Mouse (Mus musculus): ENCODE data around the gene Arpc1b. TPM values are rescaled to one million over a fixed set of nuclear protein-coding genes. Genes with fewer than 3 reads are reported as not detected.

The Arpc1b gene
- polyA plus RNA-seq (2012; rRNA removed; ENCODE audit: low replicate concordance) = 709 and 828 TPM in 2 replicates

GRCm38 (mm10) chr5:145114071-145114605, at the start of gene Arpc1b:
Gene Arpc1b, plus strand, starts transcription at chr5:145114215.

GRCm38 (mm10) chr5:145083632-145084451, 30.2 kb upstream of the Arpc1b start, which contains the start of the genes Arpc1a and Kpna7:
Gene Arpc1a, plus strand, starts transcription at chr5:145083830.
Gene Kpna7, minus strand, starts transcription at chr5:145084030.

GRCm38 (mm10) chr5:145139571-145140519, 25.8 kb downstream of the Arpc1b start, which contains the start of the genes Pdap1 and Bud31:
Gene Pdap1, minus strand, starts transcription at chr5:145140238.
Gene Bud31, plus strand, starts transcription at chr5:145140362.

GRCm38 (mm10) chr5:145166536-145167305, 52.7 kb downstream of the Arpc1b start, which contains the start of the genes Ptcd1 and Cpsf4:
Gene Ptcd1, minus strand, starts transcription at chr5:145167108.
Gene Cpsf4, plus strand, starts transcription at chr5:145167213.

Other genes starting within 250 kb of the Arpc1b start
- 33.8 and 36.4 TPM in 2 replicates for gene Smurf1, start 148.4 kb upstream of the Arpc1b start, polyA plus RNA-seq (2012; rRNA removed; ENCODE audit: low replicate concordance)
- gene Gm4871, start 81.5 kb upstream of the Arpc1b start, polyA plus RNA-seq (2012; rRNA removed; ENCODE audit: low replicate concordance) = not detected in 2 replicates
- not detected in 2 replicates for gene 1700018F24Rik, start 71.2 kb upstream of the Arpc1b start, polyA plus RNA-seq (2012; rRNA removed; ENCODE audit: low replicate concordance)
- 146 and 172 TPM in 2 replicates for gene Arpc1a, start 30.4 kb upstream of the Arpc1b start, polyA plus RNA-seq (2012; rRNA removed; ENCODE audit: low replicate concordance)
- not detected in 2 replicates for gene Kpna7, start 30.2 kb upstream of the Arpc1b start, polyA plus RNA-seq (2012; rRNA removed; ENCODE audit: low replicate concordance)
- 22.4 and 39.1 TPM in 2 replicates for gene Pdap1, start 26.0 kb downstream of the Arpc1b start, polyA plus RNA-seq (2012; rRNA removed; ENCODE audit: low replicate concordance)
- 56.9 and 67.4 TPM in 2 replicates for gene Bud31, start 26.1 kb downstream of the Arpc1b start, polyA plus RNA-seq (2012; rRNA removed; ENCODE audit: low replicate concordance)
- 17.1 and 19.1 TPM in 2 replicates for gene Ptcd1, start 52.9 kb downstream of the Arpc1b start, polyA plus RNA-seq (2012; rRNA removed; ENCODE audit: low replicate concordance)
- 24.2 and 36.6 TPM in 2 replicates for gene Cpsf4, start 53.0 kb downstream of the Arpc1b start, polyA plus RNA-seq (2012; rRNA removed; ENCODE audit: low replicate concordance)
- gene Atp5j2, start 77.8 kb downstream of the Arpc1b start, polyA plus RNA-seq (2012; rRNA removed; ENCODE audit: low replicate concordance) = 178 and 219 TPM in 2 replicates
- 4.4 and 4.8 TPM in 2 replicates for gene Zkscan14, start 87.7 kb downstream of the Arpc1b start, polyA plus RNA-seq (2012; rRNA removed; ENCODE audit: low replicate concordance)
- gene Zkscan5, start 90.3 kb downstream of the Arpc1b start, polyA plus RNA-seq (2012; rRNA removed; ENCODE audit: low replicate concordance) = 8.2 and 8.3 TPM in 2 replicates
- 25.0 and 30.5 TPM in 2 replicates for gene Zfp655, start 117.5 kb downstream of the Arpc1b start, polyA plus RNA-seq (2012; rRNA removed; ENCODE audit: low replicate concordance)
- 12.9 and 20.0 TPM in 2 replicates for gene Zscan25, start 166.3 kb downstream of the Arpc1b start, polyA plus RNA-seq (2012; rRNA removed; ENCODE audit: low replicate concordance)
- 0.71 TPM in 1 of 2 replicates, not detected in the other for gene Cyp3a57, start 231.1 kb downstream of the Arpc1b start, polyA plus RNA-seq (2012; rRNA removed; ENCODE audit: low replicate concordance)

Data from subcutaneous adipose tissue, adult 2 months (tissue).